Mouse (Mus musculus) embryonic stem cell, embryonic (primary cell): Measurements from ENCODE around the gene Tubb2a.

Source experiments
- CTCF ChIA-PET, 4 experiments: fragments of 300-600 bp in 2 of 4; fragments of 350-600 bp in 2 of 4; sonication (Branson Sonifier 250); formaldehyde crosslinking; loops; one replicate each; lab custom pipeline; 2022; ENCODE audit warnings: inconsistent platforms in 2 of 4; lab: Charles Lee
- POLR2A ChIA-PET, 4 experiments: fragments of 300-600 bp in 2 of 4; fragments of 350-600 bp in 2 of 4; sonication (Branson Sonifier 250); formaldehyde crosslinking; loops; one replicate each; lab custom pipeline; 2022; ENCODE audit warnings: antibody characterized with exemption in 4 of 4, inconsistent platforms in 1 of 4; lab: Charles Lee

Gene Tubb2a

GRCm38 (mm10) chr13:34101247-34101646, 23.4 kb upstream of the Tubb2a start:
- POLR2A ChIA-PET = interaction anchor here in 2 of 4 experiments (1.3 to 3.1 kb wide), 7 partner anchors 9 to 64 kb away, joined by 3 to 22 read pairs (median 4); partner anchors contain the start of genes Tubb2b (in 2 of the 2) and Bphl (in 1 of the 2)
- CTCF ChIA-PET = interaction anchor here in 1 of 4 experiments (0.7 kb wide), 1 partner anchor 103 kb away, joined by 3 read pairs; no protein-coding TSS in a partner anchor

- ChIA-PET POLR2A (interaction anchor here in 3 of 4 experiments (1.0 to 3.1 kb wide), 9 partner anchors 9 to 63 kb away, joined by 3 to 22 read pairs (median 4); partner anchors contain the start of genes Bphl (in 1 of the 3) and Tubb2b (in 1 of the 3)), CTCF (no interaction called here)
Observed at GRCm38 (mm10) chr13:34100733-34101132, 22.9 kb upstream of the Tubb2a start.

GRCm38 (mm10) chr13:34097086-34097485, 19.3 kb upstream of the Tubb2a start:
- CTCF ChIA-PET = interaction anchor here in 1 of 4 experiments (1.0 kb wide), 1 partner anchor 10 kb away, joined by 3 read pairs; no protein-coding TSS in a partner anchor
- POLR2A ChIA-PET = interaction anchor here in 3 of 4 experiments (1.0 to 5.1 kb wide), 16 partner anchors 8 to 58 kb away, joined by 3 to 40 read pairs (median 6); partner anchors contain the start of gene Tubb2b (in 3 of the 3)

GRCm38 (mm10) chr13:34096455-34096854, 18.6 kb upstream of the Tubb2a start:
- CTCF ChIA-PET = interaction anchor here in 1 of 4 experiments (1.0 kb wide), 1 partner anchor 9 kb away, joined by 3 read pairs; no protein-coding TSS in a partner anchor
- POLR2A ChIA-PET = interaction anchor here in 3 of 4 experiments (0.6 to 5.1 kb wide), 24 partner anchors 7 to 59 kb away, joined by 3 to 40 read pairs (median 4); partner anchors contain the start of genes Tubb2b (in 3 of the 3) and Bphl (in 1 of the 3)

- ChIA-PET CTCF (interaction anchor here in 1 of 4 experiments (0.5 to 0.6 kb wide), 2 partner anchors 49 to 458 kb away, joined by 6 to 7 read pairs; no protein-coding TSS in a partner anchor), POLR2A (interaction anchor here in 3 of 4 experiments (0.5 to 5.1 kb wide), 28 partner anchors 9 to 192 kb away, joined by 3 to 40 read pairs (median 4); partner anchors contain the start of genes Tubb2b (in 3 of the 3) and Bphl (in 1 of the 3))
Observed at GRCm38 (mm10) chr13:34095542-34096435, 18.0 kb upstream of the Tubb2a start.

GRCm38 (mm10) chr13:34089358-34089757, 11.6 kb upstream of the Tubb2a start:
- ChIA-PET POLR2A (interaction anchor here in 3 of 4 experiments (0.7 to 6.8 kb wide), 8 partner anchors 8 to 42 kb away, joined by 3 to 104 read pairs (median 4); partner anchors contain the start of gene Tubb2b (in 3 of the 3)), CTCF (no interaction called here)

- ChIA-PET POLR2A (interaction anchor here in 3 of 4 experiments (0.8 to 6.8 kb wide), 5 partner anchors 8 to 42 kb away, joined by 3 to 104 read pairs (median 58); partner anchors contain the start of gene Tubb2b (in 3 of the 3)), CTCF (interaction anchor here in 1 of 4 experiments (1.0 kb wide), 1 partner anchor 64 kb away, joined by 3 read pairs; no protein-coding TSS in a partner anchor)
Observed at GRCm38 (mm10) chr13:34088871-34089288, 11.1 kb upstream of the Tubb2a start.

- POLR2A ChIA-PET = interaction anchor here (0.6 to 6.8 kb wide), 12 partner anchors 8 to 66 kb away, joined by 3 to 104 read pairs (median 20); partner anchors contain the start of gene Tubb2b (in 4 of the 4)
- CTCF ChIA-PET = interaction anchor here in 1 of 4 experiments (1.0 kb wide), 1 partner anchor 65 kb away, joined by 3 read pairs; no protein-coding TSS in a partner anchor
Observed at GRCm38 (mm10) chr13:34088201-34088649, 10.4 kb upstream of the Tubb2a start.

GRCm38 (mm10) chr13:34087052-34087812, 9.4 kb upstream of the Tubb2a start:
- ChIA-PET CTCF (interaction anchor here in 3 of 4 experiments (0.6 to 0.9 kb wide), 5 partner anchors 8 to 212 kb away, joined by 3 to 4 read pairs (median 3); no protein-coding TSS in a partner anchor), POLR2A (interaction anchor here (0.6 to 6.8 kb wide), 26 partner anchors 8 to 156 kb away, joined by 3 to 104 read pairs (median 4); partner anchors contain the start of genes Tubb2b (in 4 of the 4), Bphl (in 1 of the 4), Psmg4 (in 1 of the 4) and Ripk1 (in 1 of the 4))

- ChIA-PET POLR2A (interaction anchor here (0.7 to 6.8 kb wide), 20 partner anchors 10 to 165 kb away, joined by 3 to 104 read pairs (median 4); partner anchors contain the start of genes Tubb2b (in 3 of the 4) and Psmg4 (in 2 of the 4)), CTCF (no interaction called here)
Observed at GRCm38 (mm10) chr13:34084026-34084750, 6.4 kb upstream of the Tubb2a start.

- ChIA-PET POLR2A (interaction anchor here in 1 of 4 experiments (5.0 kb wide), 1 partner anchor 48 kb away, joined by 29 read pairs; the partner anchor contains the start of gene Tubb2b), CTCF (no interaction called here)
Observed at GRCm38 (mm10) chr13:34081926-34082325, 4.1 kb upstream of the Tubb2a start.

- ChIA-PET CTCF (interaction anchor here in 1 of 4 experiments (1.4 kb wide), 1 partner anchor 74 kb away, joined by 5 read pairs; no protein-coding TSS in a partner anchor), POLR2A (interaction anchor here in 3 of 4 experiments (0.8 to 5.0 kb wide), 15 partner anchors 10 to 84 kb away, joined by 3 to 29 read pairs (median 5); partner anchors contain the start of genes Tubb2b (in 2 of the 3) and Psmg4 (in 1 of the 3))
Observed at GRCm38 (mm10) chr13:34079801-34080200, 2.0 kb upstream of the Tubb2a start.

- CTCF ChIA-PET = interaction anchor here in 2 of 4 experiments (0.6 to 1.4 kb wide), 3 partner anchors 9 to 568 kb away, joined by 4 to 5 read pairs (median 4); no protein-coding TSS in a partner anchor
- POLR2A ChIA-PET = interaction anchor here in 3 of 4 experiments (0.7 to 5.0 kb wide), 18 partner anchors 9 to 382 kb away, joined by 3 to 29 read pairs (median 4); partner anchors contain the start of genes Tubb2b (in 2 of the 3) and Bphl (in 1 of the 3)
Observed at GRCm38 (mm10) chr13:34078500-34079280, 883 bp upstream of the Tubb2a start.

GRCm38 (mm10) chr13:34076561-34077491, 981 bp downstream of the Tubb2a start:
- ChIA-PET POLR2A (interaction anchor here (0.6 to 3.4 kb wide), 27 partner anchors 9 to 888 kb away, joined by 3 to 20 read pairs (median 4); partner anchors contain the start of genes Tubb2b (in 2 of the 4), Psmg4 (in 1 of the 4), Ripk1 (in 1 of the 4) and Serpinb6a (in 1 of the 4)), CTCF (no interaction called here)
